In the genomic region with DNA sequence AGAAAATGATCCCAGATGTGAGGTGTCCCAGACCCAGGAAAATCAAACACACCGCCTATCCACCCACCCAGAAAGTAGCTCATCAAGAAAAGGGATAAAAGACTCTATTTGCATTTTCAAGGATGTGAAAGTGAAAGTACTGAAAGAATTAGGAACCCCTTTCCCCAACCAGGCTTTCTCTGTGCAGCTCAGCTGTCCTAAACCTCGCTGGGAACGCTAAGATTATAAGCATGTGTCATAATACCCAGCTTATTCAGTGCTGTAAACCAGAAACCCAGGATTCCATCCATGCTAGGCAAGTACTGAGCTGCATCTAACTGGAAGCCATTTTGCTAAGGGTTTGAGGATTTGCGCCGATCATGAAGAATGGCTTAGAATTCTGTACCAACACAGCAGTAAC, we compare ENCODE assay signal across 10 mouse cellular contexts.
DNase-seq lines count a peak whose midpoint lies in the region; ATAC-seq and TF ChIP-seq lines count a peak whose summit lies in the region.
"Had no signal": no experiment of that assay in that cellular context is flagged by ENCODE, and none has a peak within 500 bp of the region (broad histone marks: within the 10 kb centered on the region; RNA-seq: fewer than 3 reads in every experiment).

No protein-coding gene starts in this region.

- no peak overlapping the region for H3K4me3 ChIP-seq in kidney, adult 2 months (ENCODE audit: insufficient read depth, low read depth, low read length)
- peak overlapping the region; percentile 33 for H3K4me3 ChIP-seq in bone marrow macrophage, adult 2 months (ENCODE audit: insufficient read depth, low read length)
- no peak overlapping the region for H3K4me3 ChIP-seq in heart, postnatal 0 days (ENCODE audit: low read depth, low read length)
- no peak overlapping the region for H3K4me3 ChIP-seq in midbrain, embryonic 16.5 days (ENCODE audit: low read depth, low read length)

- no peak for DNase-seq in kidney, adult 2 months
- no peak for DNase-seq in kidney, adult 8-10 months
- no peak for DNase-seq in heart, postnatal 0 days (ENCODE audit: low spot score)
- no peak for DNase-seq in right cerebral cortex, adult 2 months (ENCODE audit: low spot score in 2 of 2)
- DNase-seq in embryo, embryonic 10 days (ENCODE audit: low spot score) = no peak
- no peak for DNase-seq in gastrocnemius, postnatal 14 days
- DNase-seq: thymus, adult 2 months had no signal

- no peak for ATAC-seq in heart, postnatal 0 days (ENCODE audit: insufficient read depth, low read depth)
- ATAC-seq in midbrain, embryonic 16.5 days = no peak
- ATAC-seq: Patski had no signal

- no peaks in the 10 kb centered on the region for H3K36me3 ChIP-seq in kidney, adult 2 months (ENCODE audit: control insufficient read depth, insufficient read depth, low read length)
- 0 out of 2 replicates have a peak, but pooled peaks cover 6% of the 10 kb centered on the region for H3K36me3 ChIP-seq in heart, postnatal 0 days (replicated peaks; ENCODE audit: control insufficient read depth, insufficient read depth, low read length)
- H3K36me3 ChIP-seq in midbrain, embryonic 16.5 days (ENCODE audit: control insufficient read depth, insufficient read depth, low read length) = no peaks in the 10 kb centered on the region

- no peaks in the 10 kb centered on the region for H3K9me3 ChIP-seq in heart, postnatal 0 days (replicated peaks; ENCODE audit: control insufficient read depth, low read length)
- no peaks in the 10 kb centered on the region for H3K9me3 ChIP-seq in midbrain, embryonic 16.5 days (replicated peaks; ENCODE audit: control insufficient read depth, low read length, poor library complexity, severe bottlenecking)

- 62% methylated on average over 5 of the region's 5 CpGs for WGBS in kidney, adult 2 months
- WGBS in heart, postnatal 0 days = 64% methylated on average over 5 of the region's 5 CpGs
- 41% methylated on average over 5 of the region's 5 CpGs for WGBS in midbrain, embryonic 16.5 days

- H3K27ac ChIP-seq in kidney, adult 2 months (ENCODE audit: insufficient read depth, low read depth, low read length) = peak overlapping the region; percentile 41
- H3K27ac ChIP-seq in bone marrow macrophage, adult 2 months (ENCODE audit: insufficient read depth, low read depth, low read length) = peak overlapping the region; percentile 89
- H3K27ac ChIP-seq in heart, postnatal 0 days (ENCODE audit: low read depth) = peak overlapping the region; percentile 60
- H3K27ac ChIP-seq in midbrain, embryonic 16.5 days (ENCODE audit: low read length) = peak overlapping the region; percentile 63

- no peak for TF ChIP-seq POLR2A in kidney, adult 2 months (IDR thresholded peaks at IDR 0.05; ENCODE audit: low read depth, low read length)
- TF ChIP-seq POLR2A in bone marrow macrophage, adult 2 months (IDR thresholded peaks at IDR 0.05; ENCODE audit: borderline replicate concordance, low read depth, low read length) = no peak

- H3K27me3 ChIP-seq in kidney, adult 2 months (replicated peaks; ENCODE audit: control insufficient read depth, insufficient read depth, low read length) = no peaks in the 10 kb centered on the region
- H3K27me3 ChIP-seq in heart, postnatal 0 days (ENCODE audit: control insufficient read depth, insufficient read depth, low read length) = no peaks in the 10 kb centered on the region
- H3K27me3 ChIP-seq in midbrain, embryonic 16.5 days (ENCODE audit: control insufficient read depth, insufficient read depth, low read depth, low read length) = no peaks in the 10 kb centered on the region
- H3K27me3 ChIP-seq: Patski had no signal

- H3K9ac ChIP-seq in heart, postnatal 0 days (replicated peaks; ENCODE audit: low read depth, low read length) = no peak overlapping the region; the same call in 1 of the 2 replicates
- no peak overlapping the region for H3K9ac ChIP-seq in midbrain, embryonic 16.5 days (ENCODE audit: low read depth, low read length)

- peak overlapping the region; percentile 24 for H3K4me2 ChIP-seq in heart, postnatal 0 days (ENCODE audit: low read depth, low read length)
- H3K4me2 ChIP-seq in midbrain, embryonic 16.5 days (ENCODE audit: low read length) = no peak overlapping the region

- peaks cover 7% of the 10 kb centered on the region for H3K4me1 ChIP-seq in kidney, adult 2 months (ENCODE audit: control insufficient read depth, insufficient read depth, low read length)
- peaks cover 78% of the 10 kb centered on the region for H3K4me1 ChIP-seq in bone marrow macrophage, adult 2 months (ENCODE audit: control insufficient read depth, insufficient read depth, low read length)
- peaks cover 35% of the 10 kb centered on the region for H3K4me1 ChIP-seq in heart, postnatal 0 days (ENCODE audit: control insufficient read depth, insufficient read depth)
- H3K4me1 ChIP-seq in midbrain, embryonic 16.5 days (ENCODE audit: control insufficient read depth, insufficient read depth, low read length) = peaks cover 37% of the 10 kb centered on the region

- no peak for TF ChIP-seq CTCF in kidney, adult 2 months (conservative IDR thresholded peaks at IDR 0.05; ENCODE audit: insufficient read depth, insufficient read length, low read depth, low read length)
- TF ChIP-seq CTCF in bone marrow macrophage, adult 2 months (IDR thresholded peaks at IDR 0.05; ENCODE audit: low read depth, low read length) = no peak
- TF ChIP-seq CTCF in heart, postnatal 0 days (IDR thresholded peaks at IDR 0.05; ENCODE audit: low read depth) = no peak

- intact Hi-C loops in gastrocnemius, postnatal 14 days (cut with DNase I; ENCODE audit: low total_unique reads) = no loop called here

- TF ChIP-seq EP300 in heart, postnatal 0 days (IDR thresholded peaks at IDR 0.05; ENCODE audit: low read depth) = no peak
